Mouse (Mus musculus): ENCODE results near the gene Rbm47.

GRCm38 (mm10) chr5:66105366-66105765 lies 67.6 kb downstream of the Rbm47 start:
- no peak for TF ChIP-seq CTCF (IDR thresholded peaks at IDR 0.05)
- TF ChIP-seq EP300 (IDR thresholded peaks at IDR 0.05): no peak

Measured in lung, postnatal 0 days (tissue).